Mouse (Mus musculus) limb, embryonic 10.5 days (tissue): ENCODE results near the gene Slitrk1. TPM values are rescaled to one million over a fixed set of nuclear protein-coding genes. Genes with fewer than 3 reads are reported as not detected.

Experiments used
- DNase-seq: peaks from one replicate; pipeline ENCODE4 v3.0.0-alpha.2; 2017; ENCODE audit warnings: low spot score
- H3K27ac ChIP-seq: fragments of 300-500 bp; sonication (generic); 2 replicates; pipeline ENCODE4 v1.5.1; 2016; ENCODE audit warnings: mild to moderate bottlenecking
- H3K27me3 ChIP-seq: fragments of 300-500 bp; sonication (generic); 2 replicates; pipeline ENCODE4 v1.6.1; 2016; ENCODE audit warnings: low read depth, mild to moderate bottlenecking; ENCODE audit not compliant: poor library complexity, severe bottlenecking
- H3K36me3 ChIP-seq: fragments of 300-500 bp; sonication (generic); 2 replicates; pipeline ENCODE4 v1.6.1; 2016; ENCODE audit warnings: mild to moderate bottlenecking, moderate library complexity
- H3K4me1 ChIP-seq: fragments of 300-500 bp; sonication (generic); 2 replicates; pipeline ENCODE4 v1.6.1; 2016
- H3K4me3 ChIP-seq: fragments of 300-500 bp; sonication (generic); 2 replicates; pipeline ENCODE4 v1.5.1; 2016; ENCODE audit warnings: mild to moderate bottlenecking, moderate library complexity
- H3K9me3 ChIP-seq: fragments of 300-500 bp; sonication (generic); replicated peaks from 2 replicates; pipeline ENCODE4 v1.6.1; 2016; ENCODE audit warnings: mild to moderate bottlenecking
- WGBS: fragments of 180-500 bp; shearing (Covaris S2); methylation state at CpG from one replicate; pipeline ENCODE4 v1.1.7; 2016; 5-methylcytosine and 5-hydroxymethylcytosine counted together
- polyA plus RNA-seq: library from polyadenylated mRNA; unstranded; fragments of >200 nt; fragmentation: Nextera tagmentation; extraction: Ambion mirVana; gene quantifications from 2 replicates; pipeline ENCODE4 v1.2.1, GENCODE M21; 2016

Gene Slitrk1
- polyA plus RNA-seq, 1 experiment from 2014 or later, result 0.04 TPM

DNA sequence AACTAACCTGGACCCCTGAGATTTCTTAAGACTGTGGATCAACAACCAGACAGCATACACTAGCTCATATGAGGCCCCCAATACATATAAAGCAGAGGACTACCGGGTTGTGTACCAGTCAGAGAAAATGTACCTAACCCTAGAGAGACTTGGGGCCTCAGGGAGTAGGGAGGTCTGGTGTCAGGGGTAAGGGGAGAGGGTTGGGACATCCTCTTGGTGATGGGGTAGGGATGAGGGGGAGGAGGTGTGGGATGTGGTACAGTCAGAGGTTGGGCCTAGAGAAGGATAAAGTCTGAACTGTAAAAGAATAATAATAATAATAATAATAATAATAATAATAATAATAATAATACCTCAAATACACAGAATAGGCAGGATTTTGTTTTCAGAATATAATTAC lies 54.6 kb downstream of the Slitrk1 start:
- no peak for DNase-seq
- Histone ChIP-seq H3K36me3 (no peaks in the 10 kb centered on the region), H3K4me3 (no peak overlapping the region), H3K27me3 (no peaks in the 10 kb centered on the region), H3K9me3 (no peaks in the 10 kb centered on the region), H3K4me1 (no peaks in the 10 kb centered on the region), H3K27ac (no peak overlapping the region)
- 83% methylated on average over 1 of the region's 1 CpGs for WGBS
